Mouse (Mus musculus) neural tube, embryonic 14.5 days (tissue): ENCODE measurements around the gene Hic1. TPM values are rescaled to one million over a fixed set of nuclear protein-coding genes. Genes with fewer than 3 reads are reported as not detected.
A peak's percentile ranks its signal among the peaks of the same experiment; 100 is the strongest.

ENCODE experiments used
- ATAC-seq: fragments of 200-750 bp; cut with Nextera tagmentation; 2 replicates; pipeline ENCODE4 v1.8.0; 2017; ENCODE audit warnings: low read depth, mild to moderate bottlenecking, moderate TSS enrichment, moderate library complexity
- H3K27ac ChIP-seq: fragments of 300-500 bp; sonication (generic); 2 replicates; pipeline ENCODE4 v1.5.1; 2014; ENCODE audit warnings: low read depth, mild to moderate bottlenecking, control low read depth, low read length, moderate library complexity, mixed read lengths
- H3K27me3 ChIP-seq: fragments of 300-500 bp; sonication (generic); 2 replicates; pipeline ENCODE4 v1.6.1; 2014; ENCODE audit warnings: low read length; ENCODE audit not compliant: control insufficient read depth, insufficient read depth
- H3K36me3 ChIP-seq: fragments of 300-500 bp; sonication (generic); 2 replicates; pipeline ENCODE4 v1.6.1; 2014; ENCODE audit warnings: low read length, mixed read lengths; ENCODE audit not compliant: control insufficient read depth, insufficient read depth
- H3K4me1 ChIP-seq: fragments of 300-500 bp; sonication (generic); 2 replicates; pipeline ENCODE4 v1.6.1; 2014; ENCODE audit warnings: low read length; ENCODE audit not compliant: control insufficient read depth, insufficient read depth
- H3K4me2 ChIP-seq: fragments of 300-500 bp; sonication (generic); 2 replicates; pipeline ENCODE4 v1.6.1; 2014; ENCODE audit warnings: mild to moderate bottlenecking, low read depth, low read length, control low read depth
- H3K4me3 ChIP-seq: fragments of 300-500 bp; sonication (generic); 2 replicates; pipeline ENCODE4 v1.5.1; 2014; ENCODE audit warnings: low read depth, low read length, control low read depth, mixed read lengths
- H3K9ac ChIP-seq: fragments of 300-500 bp; sonication (generic); replicated peaks from 2 replicates; pipeline ENCODE4 v1.6.1; 2014; ENCODE audit warnings: low read depth, mild to moderate bottlenecking, control low read depth, low read length, mixed read lengths
- H3K9me3 ChIP-seq: fragments of 300-500 bp; sonication (generic); 2 replicates; pipeline ENCODE4 v1.6.1; 2016; ENCODE audit warnings: low read length; ENCODE audit not compliant: control insufficient read depth
- WGBS: fragments of 180-500 bp; shearing (Covaris S2); extraction: QIAGEN DNeasy Blood & Tissue Kit; methylation state at CpG from one replicate; pipeline ENCODE4 v1.1.7; 2014; 5-methylcytosine and 5-hydroxymethylcytosine counted together
- polyA plus RNA-seq: library from polyadenylated mRNA; unstranded; fragments of >200 nt; fragmentation: Nextera tagmentation; extraction: Ambion mirVana; gene quantifications from 2 replicates; pipeline ENCODE4 v1.2.1, GENCODE M21; 2014

Hic1 gene
- polyA plus RNA-seq, 1 experiment from 2014 or later: 0.33 TPM

GRCm38 (mm10) chr11:75159564-75159963, 9.8 kb downstream of the Hic1 start:
- WGBS: 64% methylated on average over 2 of the region's 2 CpGs
- Histone ChIP-seq H3K27ac (no peak overlapping the region), H3K4me2 (no peak overlapping the region), H3K27me3 (peaks cover 15% of the 10 kb centered on the region), H3K4me3 (no peak overlapping the region), H3K9ac (no peak overlapping the region), H3K9me3 (no peaks in the 10 kb centered on the region), H3K36me3 (peaks cover 20% of the 10 kb centered on the region; the same call in 1 of the 2 replicates), H3K4me1 (no peaks in the 10 kb centered on the region; the same call in 1 of the 2 replicates)
- no peak for ATAC-seq

GRCm38 (mm10) chr11:75158432-75158831, 10.9 kb downstream of the Hic1 start:
- WGBS: 94% methylated on average over 14 of the region's 14 CpGs

GRCm38 (mm10) chr11:75157901-75158300, 11.4 kb downstream of the Hic1 start:
- WGBS: 54% methylated on average over 2 of the region's 2 CpGs

More at GRCm38 (mm10) chr11:75158432-75158831, 10.9 kb downstream of the Hic1 start:
- Histone ChIP-seq H3K9me3 (no peaks in the 10 kb centered on the region), H3K4me3 (no peak overlapping the region), H3K36me3 (peaks cover 20% of the 10 kb centered on the region; the same call in 1 of the 2 replicates), H3K4me1 (no peaks in the 10 kb centered on the region; the same call in 1 of the 2 replicates), H3K27ac (no peak overlapping the region), H3K9ac (no peak overlapping the region), H3K27me3 (peaks cover 6% of the 10 kb centered on the region; the same call in 1 of the 2 replicates), H3K4me2 (no peak overlapping the region)
- ATAC-seq: no peak

DNA sequence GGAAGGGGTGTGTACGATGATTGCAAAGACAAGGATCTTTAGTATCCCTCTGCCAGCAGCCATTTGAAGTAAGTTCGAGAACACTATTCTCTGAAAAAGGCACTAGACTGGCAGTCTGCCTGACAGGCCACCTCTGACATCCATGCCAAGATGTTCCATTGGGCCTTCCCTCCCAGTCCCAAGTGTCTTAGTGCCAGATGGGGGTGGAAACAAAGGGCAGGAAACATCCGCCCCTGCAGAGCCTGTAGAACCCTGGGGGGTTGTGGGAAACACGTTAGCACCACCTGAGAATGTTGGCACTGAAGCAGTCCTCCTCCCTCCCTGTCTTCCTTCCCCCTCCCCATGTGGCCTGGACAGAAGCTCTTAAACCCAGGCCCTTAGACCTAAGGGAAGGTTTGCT, 12.3 kb downstream of the Hic1 start:
- peaks cover 9% of the 10 kb centered on the region; the same call in 1 of the 2 replicates for H3K36me3 ChIP-seq
- H3K27ac ChIP-seq: peak overlapping the region; percentile 34
- ATAC-seq: no peak
- no peaks in the 10 kb centered on the region; the same call in 1 of the 2 replicates for H3K4me1 ChIP-seq
- H3K9ac ChIP-seq: no peak overlapping the region
- no peak overlapping the region for H3K4me2 ChIP-seq
- H3K27me3 ChIP-seq: no peaks in the 10 kb centered on the region
- H3K9me3 ChIP-seq: no peaks in the 10 kb centered on the region
- WGBS: 47% methylated on average over 4 of the region's 4 CpGs
- H3K4me3 ChIP-seq: no peak overlapping the region

More at GRCm38 (mm10) chr11:75157901-75158300, 11.4 kb downstream of the Hic1 start:
- H3K36me3 ChIP-seq: peaks cover 14% of the 10 kb centered on the region; the same call in 1 of the 2 replicates
- no peak overlapping the region for H3K27ac ChIP-seq
- no peak overlapping the region for H3K4me3 ChIP-seq
- H3K9me3 ChIP-seq: no peaks in the 10 kb centered on the region
- H3K27me3 ChIP-seq: peaks cover 3% of the 10 kb centered on the region; the same call in 1 of the 2 replicates
- H3K4me2 ChIP-seq: no peak overlapping the region
- H3K9ac ChIP-seq: no peak overlapping the region
- ATAC-seq: no peak
- no peaks in the 10 kb centered on the region; the same call in 1 of the 2 replicates for H3K4me1 ChIP-seq

- no peak for ATAC-seq
- Histone ChIP-seq H3K27ac (no peak overlapping the region; the same call in 1 of the 2 replicates), H3K9ac (no peak overlapping the region), H3K27me3 (no peaks in the 10 kb centered on the region), H3K4me2 (no peak overlapping the region), H3K4me3 (no peak overlapping the region), H3K9me3 (no peaks in the 10 kb centered on the region), H3K36me3 (peaks cover 7% of the 10 kb centered on the region; the same call in 1 of the 2 replicates), H3K4me1 (no peaks in the 10 kb centered on the region; the same call in 1 of the 2 replicates)
- 77% methylated on average over 5 of the region's 5 CpGs for WGBS
Measured at GRCm38 (mm10) chr11:75156416-75156815, 12.9 kb downstream of the Hic1 start.

GRCm38 (mm10) chr11:75155985-75156384, 13.3 kb downstream of the Hic1 start:
- 84% methylated on average over 6 of the region's 6 CpGs for WGBS
- no peak overlapping the region for H3K9ac ChIP-seq
- peaks cover 5% of the 10 kb centered on the region; the same call in 1 of the 2 replicates for H3K36me3 ChIP-seq
- no peaks in the 10 kb centered on the region for H3K9me3 ChIP-seq
- H3K4me3 ChIP-seq: no peak overlapping the region
- H3K27ac ChIP-seq: no peak overlapping the region
- no peaks in the 10 kb centered on the region for H3K27me3 ChIP-seq
- no peak overlapping the region for H3K4me2 ChIP-seq
- ATAC-seq: no peak
- no peaks in the 10 kb centered on the region; the same call in 1 of the 2 replicates for H3K4me1 ChIP-seq

DNA sequence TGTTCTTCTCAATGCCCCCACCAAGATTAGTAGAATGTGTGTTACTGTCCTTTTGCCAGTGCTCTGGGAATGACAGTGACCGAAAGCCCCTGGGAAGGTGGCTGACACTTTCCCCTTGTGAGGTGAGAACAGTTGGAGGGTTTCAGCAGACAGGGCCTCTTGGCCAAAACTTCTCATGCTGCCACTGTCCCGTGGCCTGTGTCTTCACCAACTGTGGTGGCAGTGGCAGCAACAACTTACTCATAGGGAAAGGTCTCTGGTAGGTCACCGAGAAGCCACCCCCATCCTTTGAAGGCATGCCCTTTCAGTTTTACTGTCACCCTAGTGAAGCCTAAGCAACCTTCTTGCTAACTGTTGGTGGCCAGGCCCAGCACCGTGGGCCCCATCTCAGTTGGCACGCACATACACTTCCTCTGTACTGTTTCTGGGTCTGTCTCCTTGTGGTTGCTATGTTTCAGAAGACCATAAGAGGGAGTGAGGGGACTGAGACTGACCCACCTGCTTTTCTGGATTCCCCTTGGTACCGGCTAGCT, 15.2 kb downstream of the Hic1 start:
- no peak for ATAC-seq
- no peaks in the 10 kb centered on the region for H3K27me3 ChIP-seq
- H3K9ac ChIP-seq: no peak overlapping the region
- no peaks in the 10 kb centered on the region; the same call in 1 of the 2 replicates for H3K4me1 ChIP-seq
- H3K4me3 ChIP-seq: no peak overlapping the region
- H3K27ac ChIP-seq: no peak overlapping the region
- WGBS: 73% methylated on average over 6 of the region's 6 CpGs
- no peaks in the 10 kb centered on the region for H3K9me3 ChIP-seq
- no peaks in the 10 kb centered on the region for H3K36me3 ChIP-seq
- no peak overlapping the region for H3K4me2 ChIP-seq

- H3K9me3 ChIP-seq: no peaks in the 10 kb centered on the region
- no peaks in the 10 kb centered on the region for H3K36me3 ChIP-seq
- no peak overlapping the region for H3K4me3 ChIP-seq
- H3K27ac ChIP-seq: peak overlapping the region; percentile 22; the same call in 1 of the 2 replicates
- H3K9ac ChIP-seq: no peak overlapping the region
- no peak for ATAC-seq
- no peaks in the 10 kb centered on the region for H3K27me3 ChIP-seq
- peaks cover 4% of the 10 kb centered on the region for H3K4me1 ChIP-seq
- no peak overlapping the region for H3K4me2 ChIP-seq
- 81% methylated on average over 18 of the region's 18 CpGs for WGBS
Measured at GRCm38 (mm10) chr11:75152603-75153557, 16.4 kb downstream of the Hic1 start.
